Mouse (Mus musculus): ENCODE measurements at regions not wholly inside any gene's neighbourhood (a gene's known extent, or its start where the extent isn't known, plus 50 kb on each side); places are given as distances from the start of the nearest gene placed in this dataset.

DNA sequence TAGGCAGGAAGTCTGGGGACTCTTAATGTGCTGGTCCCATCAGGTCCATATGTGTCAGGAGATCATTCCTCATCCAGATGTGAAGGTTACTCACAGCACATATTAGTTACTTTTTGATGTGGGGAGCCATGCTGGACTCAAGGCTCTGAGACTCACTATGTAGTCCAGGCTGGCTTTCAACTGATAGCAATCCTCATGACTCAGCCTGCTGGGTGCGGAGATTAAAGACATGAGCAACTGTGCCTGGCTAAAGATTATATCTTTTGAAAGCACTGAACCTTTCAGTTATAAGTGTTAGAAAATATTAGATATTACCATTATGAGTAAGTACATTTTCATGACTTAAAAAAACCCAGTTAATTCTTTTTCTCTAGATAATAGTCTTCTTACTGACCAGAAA, 155.6 kb upstream of the Itga4 start:
- Histone ChIP-seq H3K27ac (no peak overlapping the region), H3K9ac (no peak overlapping the region), H3K27me3 (no peaks in the 10 kb centered on the region), H3K4me3 (replicated peaks) (no peak overlapping the region), H3K4me1 (no peaks in the 10 kb centered on the region), H3K9me3 (no peaks in the 10 kb centered on the region), H3K4me2 (no peak overlapping the region), H3K36me3 (replicated peaks) (no peaks in the 10 kb centered on the region)
- 95% methylated on average over 1 of the region's 1 CpGs for WGBS
- no peak for ATAC-seq (ENCODE audit: low FRiP score)

DNA sequence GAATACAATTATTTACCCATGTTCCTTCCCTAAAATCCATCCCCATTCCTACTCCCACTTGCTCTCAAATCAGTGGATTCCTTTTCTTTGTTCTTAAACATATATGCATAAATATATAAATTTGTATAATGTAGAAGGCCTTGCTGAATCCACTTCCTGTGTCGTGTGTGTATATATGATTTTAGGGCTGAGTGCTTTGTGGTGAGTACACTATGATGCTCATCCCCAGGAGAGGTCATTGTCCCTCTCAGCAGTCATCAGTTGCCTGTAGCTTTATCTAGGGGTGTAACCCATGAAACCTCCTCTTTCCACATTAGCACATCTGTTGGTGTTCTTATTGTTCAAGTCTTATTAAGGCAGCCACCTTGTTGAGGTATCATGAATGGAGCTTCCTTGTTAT, 143.6 kb upstream of the Itga4 start:
- no peak for ATAC-seq (ENCODE audit: low FRiP score)

DNA sequence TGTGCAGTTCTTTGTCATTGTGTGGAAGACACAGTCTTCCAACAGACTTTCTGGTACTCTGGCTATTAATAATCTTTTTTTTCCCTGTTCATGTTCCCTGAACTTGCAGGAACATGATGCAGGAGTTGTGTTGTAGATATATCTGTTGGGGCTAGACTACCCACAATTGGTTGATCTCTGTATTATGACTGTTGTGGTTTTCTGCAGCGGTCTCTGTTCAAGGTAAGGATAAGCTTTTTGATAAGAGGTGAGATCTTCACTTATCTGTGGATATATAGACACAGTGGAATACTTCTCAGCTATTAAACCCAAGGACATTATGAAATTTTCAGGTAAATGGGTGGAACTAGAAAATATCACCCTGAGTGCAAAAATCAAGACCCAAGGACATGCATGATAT, 143.2 kb upstream of the Itga4 start:
- no peak for ATAC-seq (ENCODE audit: low FRiP score)
- Histone ChIP-seq H3K4me3 (replicated peaks) (no peak overlapping the region), H3K27ac (no peak overlapping the region), H3K4me2 (no peak overlapping the region), H3K9ac (no peak overlapping the region), H3K4me1 (no peaks in the 10 kb centered on the region), H3K27me3 (no peaks in the 10 kb centered on the region), H3K9me3 (no peaks in the 10 kb centered on the region), H3K36me3 (replicated peaks) (no peaks in the 10 kb centered on the region)
- WGBS: 93% methylated on average over 1 of the region's 1 CpGs

More for the DNA sequence above, 143.6 kb upstream of the Itga4 start:
- 78% methylated on average over 1 of the region's 1 CpGs for WGBS
- Histone ChIP-seq H3K9ac (no peak overlapping the region), H3K4me3 (replicated peaks) (no peak overlapping the region), H3K27ac (no peak overlapping the region), H3K4me1 (no peaks in the 10 kb centered on the region), H3K4me2 (no peak overlapping the region), H3K36me3 (replicated peaks) (no peaks in the 10 kb centered on the region), H3K9me3 (no peaks in the 10 kb centered on the region), H3K27me3 (no peaks in the 10 kb centered on the region)

DNA sequence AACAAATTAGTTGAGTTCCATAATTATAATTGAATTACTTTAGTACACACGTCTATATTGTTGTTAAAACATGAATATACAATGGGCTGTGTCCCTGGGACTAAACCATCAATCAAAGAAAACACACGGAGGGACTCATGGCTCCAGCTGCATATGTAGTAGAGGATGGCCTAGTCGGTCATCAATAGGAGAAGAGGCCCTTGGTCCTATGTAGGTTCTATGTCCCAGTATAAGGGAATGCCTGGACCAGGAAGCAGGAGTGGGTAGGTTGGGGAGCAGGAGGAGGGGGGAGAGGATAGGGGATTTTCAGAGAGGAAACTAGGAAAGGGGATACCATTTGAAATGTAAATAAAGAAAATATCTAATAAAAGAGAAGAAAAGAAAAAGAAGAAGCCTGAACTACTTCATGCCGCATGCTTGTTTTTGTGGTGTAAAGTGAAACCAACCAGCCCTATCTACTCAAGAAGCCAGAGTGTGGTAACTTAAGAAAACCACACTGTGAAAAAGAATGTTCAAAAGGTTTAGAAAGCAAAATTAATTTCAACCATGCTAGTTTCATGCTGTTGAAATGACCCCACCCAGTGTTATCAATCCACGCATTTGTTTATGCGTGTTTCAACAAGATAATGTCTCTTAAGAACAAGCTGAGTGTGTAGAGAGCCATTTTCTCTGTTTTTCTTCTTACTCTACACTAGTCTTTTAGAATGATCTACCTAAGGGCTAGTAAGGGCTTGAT, 134.4 kb upstream of the Itga4 start:
- no peaks in the 10 kb centered on the region for H3K4me1 ChIP-seq
- H3K4me3 ChIP-seq (replicated peaks): no peak overlapping the region
- no peaks in the 10 kb centered on the region for H3K9me3 ChIP-seq
- WGBS: 89% methylated on average over 6 of the region's 6 CpGs
- H3K4me2 ChIP-seq: no peak overlapping the region
- H3K9ac ChIP-seq: no peak overlapping the region
- no peak for ATAC-seq (ENCODE audit: low FRiP score)
- H3K27ac ChIP-seq: no peak overlapping the region
- H3K27me3 ChIP-seq: no peaks in the 10 kb centered on the region
- H3K36me3 ChIP-seq (replicated peaks): no peaks in the 10 kb centered on the region

DNA sequence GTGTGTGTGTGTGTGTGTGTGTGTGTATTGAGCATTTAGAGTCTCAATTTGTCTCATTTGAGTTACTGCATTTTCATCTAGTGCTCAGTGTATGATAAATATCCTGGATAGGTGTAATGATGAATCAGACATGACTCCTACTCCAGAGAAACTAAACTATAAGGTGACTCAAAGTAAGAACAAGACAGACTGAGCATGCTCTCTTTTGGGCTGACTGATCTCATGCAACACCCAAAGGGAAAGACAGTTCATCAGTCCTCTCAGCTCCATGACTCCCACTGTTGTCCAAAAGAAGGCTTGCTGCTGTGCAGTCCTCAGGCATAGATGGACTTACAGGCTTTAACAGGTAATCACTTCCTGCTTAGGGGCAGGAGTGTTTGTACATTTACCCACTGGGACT, 132.7 kb upstream of the Itga4 start:
- no peaks in the 10 kb centered on the region for H3K9me3 ChIP-seq
- no peak overlapping the region for H3K4me2 ChIP-seq
- ATAC-seq (ENCODE audit: low FRiP score): no peak
- no peaks in the 10 kb centered on the region for H3K36me3 ChIP-seq (replicated peaks)
- H3K4me3 ChIP-seq (replicated peaks): no peak overlapping the region
- H3K4me1 ChIP-seq: peaks cover 5% of the 10 kb centered on the region; the same call in 1 of the 2 replicates
- H3K27ac ChIP-seq: no peak overlapping the region
- no peaks in the 10 kb centered on the region for H3K27me3 ChIP-seq
- H3K9ac ChIP-seq: no peak overlapping the region

DNA sequence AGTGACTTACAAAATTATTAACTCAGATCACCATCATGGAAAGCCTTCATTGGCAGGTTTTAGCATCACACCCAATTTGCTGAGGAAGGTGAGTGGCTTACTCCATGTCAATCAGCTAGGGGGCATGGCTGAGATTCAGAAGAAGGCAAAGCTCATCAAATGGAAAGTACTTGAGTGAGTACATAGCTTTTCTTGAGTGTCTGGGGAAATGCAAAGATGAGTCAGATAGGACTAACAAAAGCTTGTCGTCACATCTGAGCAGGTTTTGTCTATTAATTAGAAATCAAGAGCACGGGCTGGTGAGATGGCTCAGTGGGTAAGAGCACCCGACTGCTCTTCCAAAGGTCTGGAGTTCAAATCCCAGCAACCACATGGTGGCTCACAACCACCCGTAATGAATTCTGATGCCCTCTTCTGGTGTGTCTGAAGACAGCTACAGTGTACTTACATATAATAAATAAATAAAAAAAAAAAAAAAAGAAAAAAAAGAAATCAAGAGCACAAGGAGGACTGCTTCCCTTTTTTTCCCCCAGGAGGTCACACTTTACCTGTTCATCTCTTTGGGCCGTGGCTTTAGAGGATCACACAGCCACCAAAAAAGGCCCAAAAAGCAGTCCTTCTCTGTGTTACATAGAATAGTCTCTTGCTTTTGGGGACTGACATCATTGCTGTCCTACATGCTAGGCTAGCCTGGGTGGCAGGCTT, 130.8 kb upstream of the Itga4 start:
- Histone ChIP-seq H3K4me2 (no peak overlapping the region), H3K36me3 (replicated peaks) (no peaks in the 10 kb centered on the region), H3K4me3 (replicated peaks) (no peak overlapping the region), H3K9me3 (no peaks in the 10 kb centered on the region), H3K4me1 (peaks cover 5% of the 10 kb centered on the region; the same call in 1 of the 2 replicates), H3K27me3 (no peaks in the 10 kb centered on the region), H3K9ac (no peak overlapping the region), H3K27ac (no peak overlapping the region)
- ATAC-seq (ENCODE audit: low FRiP score): no peak
- WGBS: 90% methylated on average over 5 of the region's 5 CpGs

DNA sequence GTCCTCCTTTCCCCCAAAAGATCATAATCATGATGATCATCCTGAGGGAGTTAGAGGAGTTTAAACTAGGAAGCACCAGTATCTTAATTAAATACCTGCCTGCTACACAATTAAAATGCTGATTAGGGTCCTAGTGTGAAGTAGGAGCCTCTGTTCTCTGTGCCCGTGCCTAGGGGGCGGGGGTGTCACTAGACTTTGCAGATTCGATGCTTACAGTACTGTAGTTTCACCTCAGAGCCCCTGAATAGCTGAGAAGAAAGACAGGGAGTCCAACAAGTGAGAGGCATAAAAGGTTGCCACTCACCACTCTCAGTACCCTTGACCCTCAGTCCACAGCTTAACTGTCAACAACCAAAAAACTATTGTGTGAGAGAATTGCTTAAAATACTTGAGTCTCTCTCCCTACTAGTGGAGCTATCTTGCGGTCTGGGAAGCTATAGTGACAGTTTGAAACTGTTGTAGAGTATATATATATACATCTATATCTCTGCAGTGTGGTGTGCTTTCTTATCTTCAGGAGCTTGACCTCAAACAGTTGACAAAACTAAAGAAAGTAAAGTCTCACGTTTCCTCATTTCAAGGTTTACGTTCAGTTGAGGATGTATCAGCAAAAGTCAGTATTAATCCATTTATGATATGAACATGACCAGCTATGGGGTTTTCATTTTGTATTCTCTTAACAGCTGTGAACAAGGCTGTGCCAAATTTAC, 128.9 kb upstream of the Itga4 start:
- no peak overlapping the region for H3K4me3 ChIP-seq (replicated peaks)
- no peaks in the 10 kb centered on the region for H3K27me3 ChIP-seq
- 46% methylated on average over 6 of the region's 6 CpGs for WGBS
- H3K27ac ChIP-seq: no peak overlapping the region
- ATAC-seq (ENCODE audit: low FRiP score): no peak
- no peak overlapping the region for H3K9ac ChIP-seq
- peaks cover 5% of the 10 kb centered on the region; the same call in 1 of the 2 replicates for H3K4me1 ChIP-seq
- no peak overlapping the region for H3K4me2 ChIP-seq
- no peaks in the 10 kb centered on the region for H3K9me3 ChIP-seq
- no peaks in the 10 kb centered on the region for H3K36me3 ChIP-seq (replicated peaks)

DNA sequence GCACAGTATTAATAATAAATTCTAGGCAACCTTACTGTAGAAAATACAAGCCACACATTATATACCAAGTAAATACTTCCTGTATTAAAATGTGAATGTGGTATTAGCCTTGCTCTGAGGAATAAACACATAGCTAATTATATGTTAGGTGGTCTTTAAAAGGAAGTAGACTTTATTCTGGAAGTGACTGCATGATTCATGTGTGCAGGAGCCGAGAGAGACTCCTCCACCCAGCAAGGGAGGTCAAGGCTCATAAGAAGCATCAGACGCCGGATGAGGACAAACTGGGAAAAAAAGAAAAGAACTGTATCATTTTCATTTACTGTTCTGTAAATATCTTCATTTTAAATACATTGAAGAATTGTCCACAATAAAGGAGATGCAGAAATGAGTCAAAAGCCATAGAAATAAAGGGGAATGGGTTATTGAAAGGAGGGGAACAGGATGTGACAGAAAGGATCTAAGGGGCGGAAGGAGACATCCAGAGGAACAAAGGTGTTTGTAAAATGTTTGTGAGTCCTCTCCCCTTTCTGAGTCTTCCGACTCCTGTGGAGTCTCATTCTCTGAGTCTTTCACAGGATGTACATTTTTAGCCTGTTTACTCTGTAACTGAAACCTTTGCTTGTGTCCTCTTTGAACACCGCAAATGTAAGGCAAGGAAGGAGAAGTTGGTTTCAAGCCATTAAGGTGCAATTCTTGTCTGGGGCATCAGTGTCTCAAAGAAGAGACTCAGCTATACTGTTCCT, 128.1 kb upstream of the Itga4 start:
- Histone ChIP-seq H3K4me3 (replicated peaks) (no peak overlapping the region), H3K27me3 (no peaks in the 10 kb centered on the region), H3K27ac (no peak overlapping the region), H3K9me3 (no peaks in the 10 kb centered on the region), H3K36me3 (replicated peaks) (no peaks in the 10 kb centered on the region), H3K4me2 (no peak overlapping the region), H3K9ac (no peak overlapping the region), H3K4me1 (peaks cover 5% of the 10 kb centered on the region; the same call in 1 of the 2 replicates)
- no peak for ATAC-seq (ENCODE audit: low FRiP score)
- 86% methylated on average over 6 of the region's 6 CpGs for WGBS

DNA sequence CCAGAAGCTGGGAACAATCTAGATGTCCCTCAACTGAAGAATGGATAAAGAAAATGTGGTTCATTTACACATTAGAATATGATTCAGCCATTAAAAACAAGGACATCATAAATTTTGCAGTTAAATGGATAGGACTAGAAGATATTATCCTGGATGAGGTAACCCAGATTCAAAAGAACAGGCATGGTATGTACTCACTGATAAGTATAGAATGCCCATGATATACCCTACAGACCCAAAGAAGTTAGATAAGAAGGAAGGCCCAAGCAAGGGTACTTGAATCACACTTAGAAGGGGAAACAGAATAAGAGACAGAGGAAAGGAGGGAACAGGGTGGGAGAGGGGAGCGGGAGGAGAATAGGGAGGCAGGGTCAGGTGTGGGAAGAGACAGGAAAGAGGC, 127.4 kb upstream of the Itga4 start:
- Histone ChIP-seq H3K9me3 (no peaks in the 10 kb centered on the region), H3K27ac (no peak overlapping the region), H3K4me2 (no peak overlapping the region), H3K4me3 (replicated peaks) (no peak overlapping the region), H3K4me1 (peaks cover 5% of the 10 kb centered on the region; the same call in 1 of the 2 replicates), H3K9ac (no peak overlapping the region), H3K36me3 (replicated peaks) (no peaks in the 10 kb centered on the region), H3K27me3 (no peaks in the 10 kb centered on the region)
- ATAC-seq (ENCODE audit: low FRiP score): no peak
- 88% methylated on average over 1 of the region's 1 CpGs for WGBS

DNA sequence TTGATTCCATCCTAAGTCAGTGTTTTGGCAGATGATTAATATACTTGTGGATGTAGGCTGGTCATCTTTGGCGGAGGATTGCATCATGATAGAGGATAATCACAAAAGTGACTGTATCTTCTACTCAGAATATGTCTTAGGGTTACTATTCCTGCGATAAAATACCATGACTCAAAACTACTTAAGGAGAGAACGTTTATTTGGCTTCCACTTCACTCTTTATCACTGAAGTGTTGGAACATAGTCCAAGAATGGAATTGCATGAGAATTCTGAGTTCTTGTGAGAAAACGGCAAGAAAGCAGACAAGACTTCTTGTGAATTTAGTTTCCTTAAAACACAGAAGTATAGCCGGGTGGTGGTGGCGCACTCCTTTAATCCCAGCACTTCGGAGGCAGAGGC, 124.6 kb upstream of the Itga4 start:
- no peaks in the 10 kb centered on the region for H3K9me3 ChIP-seq
- no peak overlapping the region for H3K4me3 ChIP-seq (replicated peaks)
- H3K36me3 ChIP-seq (replicated peaks): no peaks in the 10 kb centered on the region
- no peak overlapping the region for H3K27ac ChIP-seq
- ATAC-seq (ENCODE audit: low FRiP score): no peak
- no peak overlapping the region for H3K9ac ChIP-seq
- peaks cover 5% of the 10 kb centered on the region; the same call in 1 of the 2 replicates for H3K4me1 ChIP-seq
- no peak overlapping the region for H3K4me2 ChIP-seq
- H3K27me3 ChIP-seq: no peaks in the 10 kb centered on the region
- 92% methylated on average over 7 of the region's 7 CpGs for WGBS

DNA sequence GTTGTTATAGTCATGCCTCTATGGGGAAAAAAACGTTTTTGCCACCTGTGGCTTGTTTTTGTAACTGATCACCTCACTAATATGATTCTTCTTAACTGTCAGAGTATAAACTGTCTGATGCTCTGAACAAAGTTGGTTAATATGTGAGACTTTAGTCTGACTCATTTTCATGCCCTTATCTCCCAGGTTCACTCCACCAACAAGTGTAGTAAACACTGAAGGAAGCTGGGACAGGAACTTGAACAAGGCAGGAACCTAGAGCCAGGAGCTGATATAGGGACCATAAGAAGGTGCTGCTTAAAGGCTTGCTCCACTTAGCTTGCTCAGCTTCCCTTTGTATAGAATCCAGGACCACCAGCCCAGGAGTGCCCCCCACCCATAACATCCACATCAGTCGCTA, 124.0 kb upstream of the Itga4 start:
- no peak for ATAC-seq (ENCODE audit: low FRiP score)
- H3K27me3 ChIP-seq: no peaks in the 10 kb centered on the region
- whole genome bisulfite sequencing: 70% methylated on average over 2 of the region's 2 CpGs

More for the DNA sequence above, 124.0 kb upstream of the Itga4 start:
- H3K4me2 ChIP-seq: no peak overlapping the region
- no peaks in the 10 kb centered on the region for H3K36me3 ChIP-seq (replicated peaks)
- H3K9ac ChIP-seq: no peak overlapping the region
- no peak overlapping the region for H3K4me3 ChIP-seq (replicated peaks)
- no peaks in the 10 kb centered on the region for H3K9me3 ChIP-seq
- H3K4me1 ChIP-seq: peaks cover 3% of the 10 kb centered on the region; the same call in 1 of the 2 replicates
- H3K27ac ChIP-seq: no peak overlapping the region

Measured in forebrain, embryonic 12.5 days (tissue).